Mouse (Mus musculus): ENCODE measurements around the gene Cplx3.

The Cplx3 gene

GRCm38 (mm10) chr9:57637741-57638322 is 31.8 kb upstream of the Cplx3 start:
- DNase-seq: peak; percentile 53

GRCm38 (mm10) chr9:57637272-57637671 is 31.2 kb upstream of the Cplx3 start:
- DNase-seq: no peak

- peak; percentile 65 for DNase-seq
These were observed 27.5 kb upstream of the Cplx3 start for GRCm38 (mm10) chr9:57633481-57634024.

GRCm38 (mm10) chr9:57629118-57629874 is 23.2 kb upstream of the Cplx3 start:
- DNase-seq: peak; percentile 79

GRCm38 (mm10) chr9:57628717-57629116 is 22.6 kb upstream of the Cplx3 start:
- no peak for DNase-seq

GRCm38 (mm10) chr9:57627892-57628291 is 21.8 kb upstream of the Cplx3 start:
- DNase-seq: no peak

- DNase-seq: no peak
These were observed 21.1 kb upstream of the Cplx3 start for GRCm38 (mm10) chr9:57627191-57627590.

GRCm38 (mm10) chr9:57625674-57626500 is 19.8 kb upstream of the Cplx3 start:
- no peak for DNase-seq

- DNase-seq: no peak
These were observed 18.2 kb upstream of the Cplx3 start for GRCm38 (mm10) chr9:57624295-57624694.

- DNase-seq: no peak
These were observed 14.6 kb upstream of the Cplx3 start, which contains the start of gene Lman1l for GRCm38 (mm10) chr9:57620674-57621073. TSS of gene Lman1l (minus strand) at chr9:57620774.

GRCm38 (mm10) chr9:57618854-57619253 is 12.8 kb upstream of the Cplx3 start:
- no peak for DNase-seq

- DNase-seq: no peak
These were observed 11.6 kb upstream of the Cplx3 start for GRCm38 (mm10) chr9:57617556-57618169.

- DNase-seq: no peak
These were observed 8.7 kb upstream of the Cplx3 start for GRCm38 (mm10) chr9:57614786-57615185.

GRCm38 (mm10) chr9:57613975-57614374 is 7.9 kb upstream of the Cplx3 start:
- DNase-seq: no peak

GRCm38 (mm10) chr9:57612587-57612986 is 6.5 kb upstream of the Cplx3 start:
- no peak for DNase-seq

- DNase-seq: no peak
These were observed 4.3 kb upstream of the Cplx3 start for GRCm38 (mm10) chr9:57610359-57610826.

- no peak for DNase-seq
These were observed 3.7 kb upstream of the Cplx3 start for GRCm38 (mm10) chr9:57609803-57610202.

GRCm38 (mm10) chr9:57605503-57605902 is 578 bp downstream of the Cplx3 start:
- no peak for DNase-seq

GRCm38 (mm10) chr9:57604875-57605274 is 1.2 kb downstream of the Cplx3 start:
- no peak for DNase-seq

GRCm38 (mm10) chr9:57602098-57602497 is 4.0 kb downstream of the Cplx3 start:
- DNase-seq: no peak

GRCm38 (mm10) chr9:57601353-57601706 is 4.8 kb downstream of the Cplx3 start:
- no peak for DNase-seq

GRCm38 (mm10) chr9:57600620-57601352 is 5.3 kb downstream of the Cplx3 start:
- DNase-seq: no peak

Data from thymus, postnatal 14 days (tissue).